Mouse (Mus musculus): ENCODE results near the gene Tmem11.
"Not testable (repeated sequence)": the region's sequence is repeated elsewhere in the genome, so short reads cannot be mapped to it uniquely, and the experiment has no call there.

- not testable (repeated sequence) for TF ChIP-seq CTCF, EP300 (IDR thresholded peaks at IDR 0.05)
These were observed 7.9 kb upstream of the Tmem11 start for GRCm38 (mm10) chr11:60886986-60887385.

All from lung, postnatal 0 days (tissue).